ENCODE assay signal across 9 mouse cellular contexts in the genomic region with DNA sequence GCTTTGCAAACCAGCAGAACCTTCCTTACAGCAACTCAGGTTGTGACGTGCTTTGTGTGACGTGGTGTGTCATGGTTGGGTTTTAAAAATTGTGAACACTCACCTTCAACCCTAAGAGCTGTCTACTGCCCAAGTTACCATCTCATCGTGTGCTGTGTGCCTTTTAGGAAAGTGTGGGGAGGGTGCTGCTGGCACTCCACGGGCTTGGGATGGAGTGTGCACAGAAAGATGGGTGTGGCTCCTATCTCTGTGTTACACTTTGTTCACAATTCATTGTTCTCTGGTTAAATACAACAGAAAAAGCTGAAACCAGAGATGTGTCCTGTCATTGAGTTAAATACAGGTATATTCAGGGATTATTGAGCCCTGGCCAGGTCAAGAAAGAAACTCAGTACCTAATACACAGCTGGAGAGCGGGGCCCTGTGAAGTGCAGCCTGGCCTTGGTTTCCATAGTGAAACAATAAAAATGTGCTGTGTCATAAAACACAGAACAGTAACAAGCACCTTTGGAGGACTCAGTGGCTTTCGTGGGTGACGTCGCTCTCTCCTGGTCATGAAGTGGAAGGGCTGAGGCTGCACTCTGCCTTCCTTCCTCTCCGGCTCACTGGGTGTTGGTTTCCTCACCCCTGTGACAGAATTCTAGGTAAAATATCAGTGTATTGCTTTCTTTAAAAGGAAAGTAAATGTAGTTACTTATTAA. TPM values are rescaled to one million over a fixed set of nuclear protein-coding genes. Genes with fewer than 3 reads are reported as not detected.
DNase-seq lines count a peak whose midpoint lies in the region; ATAC-seq lines count a peak whose summit lies in the region.
"Had no signal": no experiment of that assay in that cellular context is flagged by ENCODE, and none has a peak within 500 bp of the region (broad histone marks: within the 10 kb centered on the region; RNA-seq: fewer than 3 reads in every experiment).

No protein-coding gene starts in this region.

- peaks cover 4% of the 10 kb centered on the region for H3K4me1 ChIP-seq in intestine, embryonic 16.5 days (ENCODE audit: control insufficient read depth, insufficient read depth, low read length)

- no peaks in the 10 kb centered on the region for H3K36me3 ChIP-seq in intestine, embryonic 16.5 days (ENCODE audit: control insufficient read depth, insufficient read depth, low read length)
- H3K36me3 ChIP-seq: liver, embryonic 13.5 days had no signal

- no peak overlapping the region for H3K9ac ChIP-seq in intestine, embryonic 16.5 days (ENCODE audit: low read depth, low read length)
- H3K9ac ChIP-seq: liver, embryonic 13.5 days had no signal

- no peaks in the 10 kb centered on the region for H3K27me3 ChIP-seq in intestine, embryonic 16.5 days (replicated peaks; ENCODE audit: control insufficient read depth, insufficient read depth, low read length)
- H3K27me3 ChIP-seq: liver, embryonic 13.5 days had no signal

- DNase-seq in embryo, embryonic 10 days (ENCODE audit: low spot score): peak; percentile 14
- DNase-seq in embryo, embryonic 9.5 days (ENCODE audit: extremely low spot score): no peak
- DNase-seq in NIH3T3 (ENCODE audit: low read depth): peak; percentile 43
- peak; percentile 67 for DNase-seq in lung, postnatal 36 days
- DNase-seq in testis, postnatal 14 days (ENCODE audit: low spot score): no peak
- DNase-seq in cerebellum, postnatal 25 days: no peak
- no peak for DNase-seq in cerebellum, adult 11 months
- DNase-seq: liver, embryonic 13.5 days had no signal

- H3K4me3 ChIP-seq in intestine, embryonic 16.5 days (ENCODE audit: low read length): no peak overlapping the region
- H3K4me3 ChIP-seq: liver, embryonic 13.5 days had no signal

- no peaks in the 10 kb centered on the region for H3K9me3 ChIP-seq in intestine, embryonic 16.5 days (ENCODE audit: control insufficient read depth, low read length)
- H3K9me3 ChIP-seq: liver, embryonic 13.5 days had no signal

- H3K4me2 ChIP-seq in intestine, embryonic 16.5 days (ENCODE audit: low read depth, low read length): no peak overlapping the region; the same call in 1 of the 2 replicates
- H3K4me2 ChIP-seq: liver, embryonic 13.5 days had no signal

- H3K27ac ChIP-seq in intestine, embryonic 16.5 days (ENCODE audit: low read length): 0 out of 2 replicates have a peak overlapping the region, but pooled peaks have one; percentile 43
- H3K27ac ChIP-seq: liver, embryonic 13.5 days had no signal

- ATAC-seq in intestine, embryonic 16.5 days: peak; percentile 98

- WGBS in intestine, embryonic 16.5 days: 61% methylated on average over 9 of the region's 9 CpGs

RNA-seq across cellular contexts. Expression of a gene that starts 42.2 kb away (rescaled TPM):
- polyA plus RNA-seq in intestine, embryonic 16.5 days (2015; fragmentation: Nextera tagmentation; extraction: Ambion mirVana): 27.9 and 30.1 TPM in 2 replicates

Comparison
In these comparisons a context has a peak if more than half of its experiments do, and no peak if none do; other contexts are left out.
1. DNase-seq: peak in embryo, embryonic 10 days (single experiment), NIH3T3 (single experiment) and lung, postnatal 36 days (single experiment); none in embryo, embryonic 9.5 days (single experiment), testis, postnatal 14 days (single experiment), cerebellum, postnatal 25 days (0 of 2) and cerebellum, adult 11 months (single experiment).